Mouse (Mus musculus): ENCODE measurements at regions not wholly inside any gene's neighbourhood (a gene's known extent, or its start where the extent isn't known, plus 50 kb on each side); places are given as distances from the start of the nearest gene placed in this dataset.
A peak's percentile ranks its signal among the peaks of the same experiment; 100 is the strongest.

GRCm38 (mm10) chr13:11164130-11164529 is 803.5 kb upstream of the Chrm3 start:
- no peak for DNase-seq (ENCODE audit: low spot score, missing footprints)
- Histone ChIP-seq H3K27me3 (ENCODE audit: control insufficient read depth, insufficient read depth, low read length) (no peaks in the 10 kb centered on the region), H3K4me1 (ENCODE audit: control insufficient read depth, insufficient read depth, low read length) (no peaks in the 10 kb centered on the region), H3K4me2 (no peak overlapping the region), H3K4me3 (ENCODE audit: low read depth, low read length) (no peak overlapping the region), H3K36me3 (ENCODE audit: control insufficient read depth, insufficient read depth, low read length) (no peaks in the 10 kb centered on the region), H3K9me3 (ENCODE audit: control insufficient read depth, low read length) (no peaks in the 10 kb centered on the region), H3K9ac (ENCODE audit: low read length) (no peak overlapping the region), H3K27ac (ENCODE audit: low read depth, low read length) (no peak overlapping the region)
- WGBS = 88% methylated on average over 3 of the region's 3 CpGs
- no peak for ATAC-seq (ENCODE audit: low FRiP score)

DNA sequence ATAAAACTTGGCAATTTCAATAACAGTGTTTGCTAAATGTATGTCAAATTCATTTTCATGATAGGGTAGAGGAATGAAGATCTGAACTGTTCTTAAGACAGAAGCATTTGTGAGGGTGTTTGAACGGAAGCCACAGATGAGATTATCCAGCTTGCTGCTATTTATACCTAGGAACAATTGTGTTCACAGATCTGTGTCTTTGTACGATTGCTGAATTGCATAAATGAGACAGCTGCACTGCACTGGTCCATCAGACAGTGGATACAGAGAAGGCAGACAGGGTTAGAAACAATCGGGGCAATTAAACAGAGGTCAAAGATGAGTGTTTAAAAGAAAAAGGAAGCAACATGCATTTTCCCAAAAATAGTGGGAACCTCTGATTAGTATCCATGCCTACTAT is 786.6 kb upstream of the Chrm3 start:
- H3K4me1 ChIP-seq (ENCODE audit: control insufficient read depth, insufficient read depth, low read length) = no peaks in the 10 kb centered on the region
- H3K4me2 ChIP-seq = no peak overlapping the region
- no peaks in the 10 kb centered on the region for H3K27me3 ChIP-seq (ENCODE audit: control insufficient read depth, insufficient read depth, low read length)
- ATAC-seq (ENCODE audit: low FRiP score) = no peak
- no peak overlapping the region for H3K27ac ChIP-seq (ENCODE audit: low read depth, low read length)
- WGBS = 79% methylated on average over 3 of the region's 3 CpGs
- H3K4me3 ChIP-seq (ENCODE audit: low read depth, low read length) = no peak overlapping the region
- DNase-seq (ENCODE audit: low spot score, missing footprints) = no peak
- H3K36me3 ChIP-seq (ENCODE audit: control insufficient read depth, insufficient read depth, low read length) = no peaks in the 10 kb centered on the region
- no peak overlapping the region for H3K9ac ChIP-seq (ENCODE audit: low read length)
- no peaks in the 10 kb centered on the region for H3K9me3 ChIP-seq (ENCODE audit: control insufficient read depth, low read length)

GRCm38 (mm10) chr13:11107693-11108092 is 747.0 kb upstream of the Chrm3 start:
- DNase-seq (ENCODE audit: low spot score, missing footprints) (no peak), ATAC-seq (ENCODE audit: low FRiP score) (no peak)
- H3K4me1 ChIP-seq (ENCODE audit: control insufficient read depth, insufficient read depth, low read length) = no peaks in the 10 kb centered on the region
- H3K9me3 ChIP-seq (ENCODE audit: control insufficient read depth, low read length) = no peaks in the 10 kb centered on the region
- no peaks in the 10 kb centered on the region for H3K36me3 ChIP-seq (ENCODE audit: control insufficient read depth, insufficient read depth, low read length)
- no peaks in the 10 kb centered on the region for H3K27me3 ChIP-seq (ENCODE audit: control insufficient read depth, insufficient read depth, low read length)
- WGBS = 87% methylated on average over 2 of the region's 2 CpGs
- no peak overlapping the region for H3K9ac ChIP-seq (ENCODE audit: low read length)
- H3K27ac ChIP-seq (ENCODE audit: low read depth, low read length) = no peak overlapping the region
- no peak overlapping the region for H3K4me2 ChIP-seq
- H3K4me3 ChIP-seq (ENCODE audit: low read depth, low read length) = no peak overlapping the region

GRCm38 (mm10) chr13:11106426-11106825 is 745.8 kb upstream of the Chrm3 start:
- Histone ChIP-seq H3K9me3 (ENCODE audit: control insufficient read depth, low read length) (no peaks in the 10 kb centered on the region), H3K36me3 (ENCODE audit: control insufficient read depth, insufficient read depth, low read length) (no peaks in the 10 kb centered on the region), H3K4me2 (no peak overlapping the region), H3K4me1 (ENCODE audit: control insufficient read depth, insufficient read depth, low read length) (no peaks in the 10 kb centered on the region), H3K27me3 (ENCODE audit: control insufficient read depth, insufficient read depth, low read length) (no peaks in the 10 kb centered on the region), H3K27ac (ENCODE audit: low read depth, low read length) (no peak overlapping the region), H3K9ac (ENCODE audit: low read length) (no peak overlapping the region), H3K4me3 (ENCODE audit: low read depth, low read length) (no peak overlapping the region)
- DNase-seq (ENCODE audit: low spot score, missing footprints) = no peak
- WGBS = 77% methylated on average over 4 of the region's 4 CpGs
- ATAC-seq (ENCODE audit: low FRiP score) = no peak

- WGBS = 83% methylated on average over 2 of the region's 2 CpGs
- DNase-seq (ENCODE audit: low spot score, missing footprints) (no peak), ATAC-seq (ENCODE audit: low FRiP score) (no peak)
- Histone ChIP-seq H3K9ac (ENCODE audit: low read length) (no peak overlapping the region), H3K4me3 (ENCODE audit: low read depth, low read length) (no peak overlapping the region), H3K9me3 (ENCODE audit: control insufficient read depth, low read length) (no peaks in the 10 kb centered on the region), H3K4me2 (no peak overlapping the region), H3K36me3 (ENCODE audit: control insufficient read depth, insufficient read depth, low read length) (no peaks in the 10 kb centered on the region), H3K27ac (ENCODE audit: low read depth, low read length) (no peak overlapping the region), H3K4me1 (ENCODE audit: control insufficient read depth, insufficient read depth, low read length) (no peaks in the 10 kb centered on the region), H3K27me3 (ENCODE audit: control insufficient read depth, insufficient read depth, low read length) (no peaks in the 10 kb centered on the region)
Measured at GRCm38 (mm10) chr13:11105571-11105970, 744.9 kb upstream of the Chrm3 start.

DNA sequence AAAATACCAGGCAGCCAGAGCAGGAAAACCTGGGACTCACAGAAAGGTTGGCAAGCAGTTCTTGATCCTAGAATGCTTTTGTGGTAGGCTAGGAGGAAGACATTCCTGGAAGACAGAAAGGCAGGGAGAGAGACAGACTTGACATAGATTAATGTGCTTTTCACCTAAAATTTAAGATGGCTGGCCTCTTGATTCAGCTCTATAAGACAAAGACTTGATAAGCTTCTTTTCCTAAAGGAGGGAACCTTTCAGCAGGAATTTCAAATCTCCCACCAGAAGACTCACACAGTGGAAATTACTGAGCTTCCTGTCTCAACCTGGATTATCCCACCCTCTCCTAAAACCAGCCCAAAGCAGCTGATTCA is 738.9 kb upstream of the Chrm3 start:
- H3K4me1 ChIP-seq (ENCODE audit: control insufficient read depth, insufficient read depth, low read length) = peaks cover 10% of the 10 kb centered on the region; the same call in 1 of the 2 replicates
- H3K4me2 ChIP-seq = no peak overlapping the region
- H3K9me3 ChIP-seq (ENCODE audit: control insufficient read depth, low read length) = no peaks in the 10 kb centered on the region
- no peaks in the 10 kb centered on the region for H3K36me3 ChIP-seq (ENCODE audit: control insufficient read depth, insufficient read depth, low read length)
- H3K4me3 ChIP-seq (ENCODE audit: low read depth, low read length) = no peak overlapping the region
- DNase-seq (ENCODE audit: low spot score, missing footprints) = peak; percentile 91
- H3K9ac ChIP-seq (ENCODE audit: low read length) = no peak overlapping the region
- H3K27me3 ChIP-seq (ENCODE audit: control insufficient read depth, insufficient read depth, low read length) = no peaks in the 10 kb centered on the region
- peak overlapping the region; percentile 76 for H3K27ac ChIP-seq (ENCODE audit: low read depth, low read length)
- ATAC-seq (ENCODE audit: low FRiP score) = peak; percentile 56

DNA sequence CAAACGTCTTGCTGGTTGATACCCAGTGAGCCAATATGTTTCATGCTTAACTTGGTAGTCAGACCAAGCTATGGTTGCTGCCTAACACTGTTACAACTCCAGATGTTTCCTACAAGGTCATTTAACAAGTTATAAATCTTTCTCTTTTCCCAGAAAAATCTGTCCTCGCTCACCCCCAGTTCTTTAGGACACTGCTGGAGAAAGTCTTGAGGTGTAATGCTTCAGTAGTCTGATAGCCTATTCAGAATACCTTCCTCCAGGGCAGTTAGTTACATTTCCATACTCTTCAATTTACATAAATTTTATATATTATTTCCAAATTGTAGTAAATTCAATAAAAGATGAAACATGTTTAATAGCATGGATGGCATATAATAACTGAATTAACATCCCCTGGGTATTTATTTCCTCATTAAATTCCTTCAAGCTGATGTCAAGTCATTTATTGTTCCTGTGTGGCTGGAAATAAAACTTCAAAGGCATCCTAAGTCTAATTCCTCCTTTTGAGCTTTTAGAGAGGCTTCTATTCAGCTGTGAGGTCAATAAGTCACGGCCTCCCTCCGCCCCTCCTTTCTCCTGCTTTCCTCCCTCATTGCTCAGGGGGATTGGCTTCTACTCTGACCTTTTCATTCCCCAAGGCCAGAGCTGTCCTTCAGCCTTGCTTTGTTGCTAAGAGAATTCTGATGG is 738.4 kb upstream of the Chrm3 start:
- Histone ChIP-seq H3K27ac (ENCODE audit: low read depth, low read length) (peak overlapping the region; percentile 76; the same call in 1 of the 2 replicates), H3K9me3 (ENCODE audit: control insufficient read depth, low read length) (no peaks in the 10 kb centered on the region)

GRCm38 (mm10) chr13:11092911-11093310 is 732.3 kb upstream of the Chrm3 start:
- DNase-seq (ENCODE audit: low spot score, missing footprints) = peak; percentile 41
- H3K9me3 ChIP-seq (ENCODE audit: control insufficient read depth, low read length) = no peaks in the 10 kb centered on the region; the same call in 1 of the 2 replicates
- H3K27me3 ChIP-seq (ENCODE audit: control insufficient read depth, insufficient read depth, low read length) = no peaks in the 10 kb centered on the region
- 75% methylated on average over 2 of the region's 2 CpGs for WGBS
- no peaks in the 10 kb centered on the region for H3K36me3 ChIP-seq (ENCODE audit: control insufficient read depth, insufficient read depth, low read length)
- H3K4me3 ChIP-seq (ENCODE audit: low read depth, low read length) = no peak overlapping the region
- no peak overlapping the region for H3K27ac ChIP-seq (ENCODE audit: low read depth, low read length)
- no peak overlapping the region for H3K4me2 ChIP-seq
- no peak for ATAC-seq (ENCODE audit: low FRiP score)
- no peaks in the 10 kb centered on the region for H3K4me1 ChIP-seq (ENCODE audit: control insufficient read depth, insufficient read depth, low read length)
- no peak overlapping the region for H3K9ac ChIP-seq (ENCODE audit: low read length)

More for the DNA sequence above, 738.4 kb upstream of the Chrm3 start:
- H3K36me3 ChIP-seq (ENCODE audit: control insufficient read depth, insufficient read depth, low read length) = no peaks in the 10 kb centered on the region
- DNase-seq (ENCODE audit: low spot score, missing footprints) = peak; percentile 89
- no peak overlapping the region for H3K4me3 ChIP-seq (ENCODE audit: low read depth, low read length)
- WGBS = 9% methylated on average over 4 of the region's 4 CpGs
- ATAC-seq (ENCODE audit: low FRiP score) = peak; percentile 92
- H3K27me3 ChIP-seq (ENCODE audit: control insufficient read depth, insufficient read depth, low read length) = no peaks in the 10 kb centered on the region
- no peak overlapping the region for H3K4me2 ChIP-seq
- H3K4me1 ChIP-seq (ENCODE audit: control insufficient read depth, insufficient read depth, low read length) = peaks cover 10% of the 10 kb centered on the region; the same call in 1 of the 2 replicates
- H3K9ac ChIP-seq (ENCODE audit: low read length) = no peak overlapping the region

Data from midbrain, embryonic 11.5 days (tissue).